Mouse (Mus musculus) forelimb bud, embryonic 11.5 days (tissue): ENCODE data around the gene Frk.
A peak's percentile ranks its signal among the peaks of the same experiment; 100 is the strongest.
"Not testable (repeated sequence)": the region's sequence is repeated elsewhere in the genome, so short reads cannot be mapped to it uniquely, and the experiment has no call there.

Source experiments
- DNase-seq: peaks from one replicate; pipeline ENCODE4 v3.0.0-alpha.2; 2012; ENCODE audit warnings: low read depth, low spot score

Frk gene

DNA sequence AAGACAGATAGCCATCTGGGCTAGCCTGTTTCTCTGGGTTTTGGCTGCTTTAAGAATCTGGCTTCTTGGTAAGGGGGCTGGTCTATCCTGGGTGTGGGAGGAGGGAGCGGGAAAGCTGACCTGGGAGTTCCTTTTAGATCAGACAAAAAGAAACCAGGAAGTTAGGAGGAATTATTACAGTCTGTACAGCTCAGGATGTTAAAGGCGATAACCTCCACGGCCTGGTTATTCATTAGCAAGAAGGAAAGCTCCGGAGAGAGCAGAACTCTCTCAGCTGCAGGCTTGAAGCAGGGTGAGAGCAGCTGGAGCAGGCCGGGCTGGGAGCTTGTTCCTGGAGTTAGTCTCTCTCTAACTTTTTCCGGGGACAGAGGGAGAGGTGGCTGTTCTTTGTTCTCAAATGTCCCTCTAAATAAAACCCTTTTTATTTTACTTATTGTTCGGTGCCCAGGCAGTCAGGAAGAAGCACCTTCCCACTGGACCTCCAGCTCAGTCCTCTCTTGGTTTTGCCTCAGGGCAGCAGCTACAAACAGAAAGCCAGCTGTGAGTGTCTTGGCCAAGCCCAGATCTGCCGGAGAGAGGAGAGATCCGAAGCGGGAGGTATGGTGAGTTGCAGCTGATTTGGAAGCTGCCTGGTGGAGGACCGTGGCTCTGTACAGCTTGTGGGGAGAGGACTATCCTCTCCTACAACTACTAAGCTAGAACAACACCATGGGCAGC, at the start of gene Frk:
Gene Frk, plus strand, starts transcription at position 103 of the 717 bp plus-strand sequence.
- DNase-seq = peak; percentile 19

DNA sequence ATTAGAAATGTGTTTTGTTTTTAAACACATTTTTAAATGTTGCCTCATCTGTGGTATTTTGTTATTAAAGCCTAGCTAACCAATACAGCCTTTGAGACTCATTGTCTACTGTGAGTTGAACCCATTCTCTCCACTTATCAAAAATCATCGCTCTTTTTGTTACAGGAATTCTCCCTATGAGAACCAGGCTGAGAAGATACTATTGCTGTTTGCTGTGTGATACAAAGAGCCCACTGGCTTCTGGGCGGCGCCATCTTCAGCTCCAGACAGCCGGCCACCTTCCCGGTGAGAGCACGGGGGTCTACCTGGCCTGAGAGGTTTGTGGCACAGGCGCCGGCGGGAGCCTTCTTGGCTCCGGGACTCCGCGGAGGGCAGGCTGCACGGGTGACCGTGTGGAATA, 49.0 kb upstream of the Frk start:
- DNase-seq = not testable (repeated sequence)

DNA sequence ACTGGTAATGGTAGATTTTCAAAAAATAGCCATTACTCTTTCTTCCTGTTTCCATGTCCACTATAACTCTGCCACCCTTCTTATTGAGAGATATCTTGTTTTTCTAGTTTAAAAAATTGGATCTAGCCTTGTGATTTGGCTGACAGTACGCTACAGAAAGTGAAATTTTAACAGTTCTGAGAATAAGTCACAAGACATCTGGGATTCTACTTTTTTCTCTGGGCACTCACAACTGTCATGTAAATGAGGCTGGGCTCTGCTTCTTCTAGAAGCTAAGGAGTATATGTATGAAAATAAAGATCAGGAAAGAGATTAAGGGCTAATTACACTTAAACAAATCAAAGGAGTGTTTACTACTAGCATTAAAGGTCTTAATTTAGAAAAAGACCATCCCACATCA, 33.7 kb upstream of the Frk start:
- no peak for DNase-seq

DNA sequence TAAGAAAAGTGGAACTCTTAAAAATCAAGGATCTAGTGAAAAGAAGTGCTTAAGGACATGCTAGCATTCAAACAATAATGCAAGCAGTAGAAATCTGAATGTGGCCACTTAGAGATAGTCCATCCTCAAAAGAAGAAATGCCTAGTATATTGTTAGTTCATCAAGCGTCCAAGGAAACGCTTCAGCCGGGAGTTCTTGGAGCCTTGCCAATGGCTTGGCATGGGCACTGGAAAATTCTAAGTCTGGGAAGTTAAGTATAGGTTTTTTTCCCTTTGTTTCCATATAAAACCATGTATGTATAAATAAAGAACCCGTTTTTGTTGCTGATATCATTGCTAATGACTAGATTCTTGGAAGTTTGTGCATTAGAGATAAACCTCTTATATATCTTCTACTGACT, 21.7 kb upstream of the Frk start:
- DNase-seq = no peak

DNA sequence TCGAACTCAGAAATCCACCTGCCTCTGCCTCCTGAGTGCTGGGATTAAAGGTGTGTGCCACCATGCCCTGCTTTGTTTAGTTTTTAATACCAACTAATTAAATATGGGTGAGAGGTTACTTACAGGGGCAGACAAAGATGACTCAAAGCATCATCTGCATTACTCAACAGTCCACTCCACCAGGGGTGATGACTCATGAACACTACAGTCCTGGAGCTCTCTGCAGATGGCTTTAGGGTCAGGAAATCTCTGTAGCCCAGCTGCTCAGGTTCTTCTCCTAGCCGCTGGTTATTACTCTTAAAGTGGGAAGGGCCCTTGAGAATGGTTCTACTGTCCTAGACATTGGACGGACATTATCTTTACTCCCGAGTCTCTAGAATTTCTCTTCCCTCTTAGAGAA, 18.9 kb upstream of the Frk start:
- no peak for DNase-seq

DNA sequence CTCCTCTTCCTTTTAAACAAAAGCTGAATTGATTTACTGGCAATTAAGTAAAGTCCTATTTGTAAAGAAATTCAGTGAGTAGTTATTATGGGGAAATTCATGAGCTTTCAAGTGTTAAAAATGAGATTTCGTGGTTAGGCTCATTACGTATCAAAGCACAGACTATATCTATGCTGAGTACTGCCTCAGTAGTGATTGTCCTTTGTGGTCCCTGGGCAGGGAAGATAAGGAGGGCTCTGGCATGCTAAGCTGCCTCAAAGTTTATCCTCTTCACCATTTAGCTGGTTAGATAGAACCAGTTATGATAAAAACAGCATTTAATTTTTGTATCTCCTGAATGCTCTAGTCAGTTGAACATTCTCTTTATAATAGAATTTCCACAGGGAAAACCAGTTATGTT, 14.2 kb upstream of the Frk start:
- no peak for DNase-seq

DNA sequence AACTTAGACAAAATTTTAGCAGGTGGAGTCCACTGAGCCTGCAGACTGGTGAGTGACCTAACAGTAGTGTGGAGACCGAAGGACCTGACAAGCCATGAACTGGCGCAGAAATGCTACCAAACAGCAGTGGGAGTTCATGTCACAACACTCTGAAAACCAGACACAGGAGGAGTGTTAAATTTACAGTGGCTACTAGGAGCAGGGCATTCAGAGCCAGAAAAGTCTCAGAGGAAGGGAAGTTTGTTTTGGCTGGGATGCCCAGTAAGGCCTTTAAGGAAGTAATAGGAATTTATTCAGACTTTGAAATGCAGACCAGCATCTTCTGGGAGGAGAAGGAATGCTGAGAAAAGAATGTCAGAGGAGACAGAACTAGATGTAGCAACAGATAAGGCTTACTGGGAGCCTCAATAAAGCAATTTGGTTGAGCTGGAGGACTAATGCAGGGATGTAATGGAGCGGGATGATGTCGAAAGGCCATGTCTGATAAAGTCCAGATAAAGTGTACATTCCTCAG, 3.2 kb upstream of the Frk start:
- DNase-seq = no peak

DNA sequence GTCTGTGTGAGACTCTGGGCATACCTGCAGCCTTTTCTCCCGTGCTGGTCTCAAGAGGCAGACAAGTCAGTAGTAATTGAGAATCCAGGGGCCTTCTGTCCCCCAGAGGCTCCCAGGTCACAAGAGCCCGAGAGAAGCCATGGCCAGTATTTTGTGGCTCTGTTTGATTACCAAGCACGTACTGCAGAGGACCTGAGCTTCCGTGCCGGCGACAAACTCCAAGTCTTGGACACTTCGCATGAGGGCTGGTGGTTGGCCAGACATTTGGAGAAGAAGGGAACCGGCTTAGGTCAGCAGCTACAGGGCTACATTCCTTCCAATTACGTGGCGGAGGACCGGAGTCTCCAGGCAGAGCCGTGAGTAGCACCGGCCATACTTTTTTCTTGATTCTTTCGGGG, 814 bp downstream of the Frk start:
- DNase-seq = no peak

DNA sequence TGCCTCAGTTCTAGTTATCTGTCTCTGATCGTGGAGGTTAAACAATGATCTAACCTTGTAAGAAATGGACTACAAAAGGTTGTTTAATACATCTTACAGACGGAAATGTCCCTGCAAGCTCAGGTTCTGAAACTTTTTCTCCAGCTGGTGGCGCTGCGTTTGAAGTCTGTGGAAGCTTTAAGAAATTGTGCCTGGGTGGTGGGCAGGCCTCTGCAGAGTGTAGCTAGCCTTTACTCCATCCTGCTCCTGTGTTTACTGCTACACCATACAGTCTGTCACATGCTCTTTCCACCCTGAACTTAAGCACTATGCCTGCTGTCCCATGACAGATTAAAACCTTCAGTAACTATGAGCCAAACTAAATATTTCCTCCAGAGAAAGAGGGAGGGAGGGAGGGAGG, 1.9 kb downstream of the Frk start:
- no peak for DNase-seq

DNA sequence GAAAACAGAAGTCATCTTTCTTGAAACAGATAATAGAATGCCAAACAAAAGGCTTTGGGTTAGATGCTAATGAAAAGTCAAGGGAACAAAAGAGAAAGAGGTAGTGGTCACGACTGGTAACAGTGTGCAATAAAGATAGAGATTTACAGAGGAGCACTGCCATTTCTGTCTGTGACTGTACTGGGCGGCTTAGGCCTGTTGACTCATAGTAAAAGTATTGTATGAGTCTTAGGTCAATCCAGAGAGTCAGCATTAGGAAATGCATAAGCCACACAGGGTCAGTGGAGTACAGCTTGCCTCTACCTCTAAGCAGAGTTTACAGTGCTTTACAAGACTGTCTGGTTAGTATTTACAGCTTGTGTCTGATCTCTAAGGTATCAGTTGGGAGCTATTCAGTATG, 24.6 kb downstream of the Frk start:
- DNase-seq = no peak

DNA sequence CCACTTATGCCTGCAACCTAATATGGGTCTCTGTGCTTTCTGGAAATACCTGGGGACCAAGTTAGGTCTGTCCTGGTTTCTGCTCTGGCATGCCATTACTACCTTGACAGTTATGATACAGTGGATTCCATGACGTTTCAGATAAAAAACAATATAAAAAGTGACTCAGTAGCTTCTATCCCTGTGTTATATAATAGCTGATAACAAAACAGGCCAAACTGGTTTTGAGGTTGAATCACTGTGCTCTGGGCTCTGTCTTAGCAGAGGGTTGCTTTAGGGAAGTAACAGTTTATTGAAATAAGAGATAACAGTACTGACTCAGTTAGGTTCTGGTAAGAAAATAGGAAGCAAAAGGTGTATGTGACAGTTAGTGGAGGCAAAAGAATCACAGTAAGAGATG, 25.4 kb downstream of the Frk start:
- no peak for DNase-seq

DNA sequence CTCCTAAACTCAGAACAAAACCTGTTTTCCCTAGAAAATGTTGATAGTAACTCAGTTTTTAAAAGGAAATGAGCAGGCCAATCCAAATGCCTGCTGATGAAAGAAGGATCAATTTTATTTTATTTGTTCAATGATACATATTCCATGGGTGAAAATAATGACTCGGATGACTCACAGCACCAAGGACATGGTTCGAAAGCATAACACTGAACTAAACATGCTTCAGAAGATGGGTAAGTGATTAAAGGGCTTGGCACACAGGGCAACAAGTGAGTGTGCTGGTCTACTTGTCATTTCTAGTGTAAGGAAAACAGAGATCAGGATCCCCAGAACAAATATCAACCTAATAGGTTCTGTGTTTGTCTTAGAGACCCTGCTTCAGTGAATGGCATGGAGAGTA, 26.1 kb downstream of the Frk start:
- no peak for DNase-seq

DNA sequence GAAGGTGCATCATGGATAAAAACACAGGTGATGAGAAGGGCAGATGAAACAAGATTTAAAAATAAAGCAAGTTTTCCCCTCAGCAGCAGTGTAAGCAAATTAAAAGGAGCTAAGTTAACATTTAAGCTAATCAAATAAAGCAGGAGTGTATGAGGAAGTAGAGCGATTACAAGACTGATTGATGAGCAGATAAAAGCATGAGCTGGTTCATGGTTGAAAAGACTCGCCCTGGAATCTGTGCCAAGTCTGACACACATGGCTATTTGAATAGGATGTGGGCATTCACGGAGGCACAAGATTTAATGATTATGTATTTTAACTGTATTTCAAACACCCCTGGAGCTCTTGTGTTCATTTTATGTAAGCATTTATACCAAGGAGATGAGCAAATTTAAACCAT, 28.0 kb downstream of the Frk start:
- DNase-seq = no peak

DNA sequence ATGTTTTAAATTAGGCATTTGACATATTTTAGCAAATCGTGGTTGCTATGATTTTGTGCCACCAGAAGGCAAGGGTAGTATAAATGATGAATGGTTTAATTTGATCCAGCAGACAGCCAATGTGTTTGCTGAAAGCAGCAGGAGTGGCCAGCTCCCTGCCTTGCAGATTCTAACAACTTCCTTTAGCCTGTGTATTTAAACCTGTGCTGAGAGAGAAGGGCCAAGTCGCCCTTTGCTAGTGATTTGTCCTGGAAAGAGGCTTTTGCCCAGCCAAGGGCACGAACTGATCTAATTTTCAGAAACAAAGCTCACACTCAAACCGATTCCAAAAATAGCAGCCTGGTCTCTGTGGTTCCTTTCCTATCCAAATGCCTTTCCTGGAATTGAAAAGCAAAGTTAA, 29.4 kb downstream of the Frk start:
- DNase-seq = peak; percentile 70

DNA sequence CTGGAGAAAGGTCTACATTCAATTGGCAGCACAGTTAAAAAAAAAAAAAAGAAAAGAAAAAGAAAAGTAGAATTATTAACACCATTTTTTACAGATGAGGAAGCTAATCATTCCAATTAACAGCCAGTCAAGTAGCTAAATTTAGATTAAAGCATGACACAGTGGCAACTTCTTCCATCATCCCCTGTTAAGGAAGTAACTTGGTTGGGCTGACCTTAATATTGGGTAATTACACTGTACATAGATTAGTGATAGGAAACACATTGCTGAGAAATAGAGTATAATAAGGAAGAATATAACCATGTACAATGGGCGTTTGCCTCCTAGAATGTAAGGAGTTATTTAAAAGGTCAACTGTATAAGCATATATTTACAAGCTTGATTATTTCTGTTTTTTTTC, 42.4 kb downstream of the Frk start:
- no peak for DNase-seq

DNA sequence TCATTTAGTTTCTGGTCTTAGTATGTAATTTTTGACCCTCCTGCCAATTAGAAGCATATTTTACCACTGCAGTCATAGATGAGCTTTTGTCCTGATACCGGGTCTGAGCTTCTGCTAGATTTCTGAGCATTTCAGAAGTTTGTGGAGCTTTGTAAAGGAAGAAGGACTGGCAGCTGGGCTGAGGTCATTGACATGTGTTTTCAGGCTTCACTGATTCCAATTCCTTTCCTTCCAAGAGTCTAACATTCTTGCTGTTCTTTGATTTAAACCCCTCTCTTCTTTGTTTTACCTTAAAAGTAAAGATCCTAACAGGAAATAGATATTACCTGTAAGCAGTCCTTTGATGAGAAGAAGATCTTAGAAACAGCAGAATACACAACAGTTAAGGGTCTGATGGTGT, 48.6 kb downstream of the Frk start:
- DNase-seq = no peak

DNA sequence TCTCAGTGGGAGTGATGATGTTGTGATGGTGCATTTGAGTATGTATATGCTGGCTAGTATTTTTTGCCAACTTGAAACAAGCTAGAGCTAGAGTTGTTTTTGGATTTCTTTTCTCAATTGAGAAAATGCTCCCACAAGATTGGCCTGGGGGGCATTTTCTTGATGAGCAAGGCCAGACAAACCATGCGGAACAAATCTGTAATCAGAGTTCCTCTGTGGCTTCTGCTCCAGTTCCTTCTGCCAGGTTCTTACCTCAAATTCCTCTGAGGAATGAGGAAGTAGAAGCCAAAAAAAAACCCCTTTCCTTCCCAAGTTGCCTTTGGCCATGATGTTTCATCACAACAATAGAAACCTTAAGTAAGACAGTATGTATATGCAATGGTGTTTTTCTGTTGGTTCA, 49.3 kb downstream of the Frk start:
- DNase-seq = no peak

DNA sequence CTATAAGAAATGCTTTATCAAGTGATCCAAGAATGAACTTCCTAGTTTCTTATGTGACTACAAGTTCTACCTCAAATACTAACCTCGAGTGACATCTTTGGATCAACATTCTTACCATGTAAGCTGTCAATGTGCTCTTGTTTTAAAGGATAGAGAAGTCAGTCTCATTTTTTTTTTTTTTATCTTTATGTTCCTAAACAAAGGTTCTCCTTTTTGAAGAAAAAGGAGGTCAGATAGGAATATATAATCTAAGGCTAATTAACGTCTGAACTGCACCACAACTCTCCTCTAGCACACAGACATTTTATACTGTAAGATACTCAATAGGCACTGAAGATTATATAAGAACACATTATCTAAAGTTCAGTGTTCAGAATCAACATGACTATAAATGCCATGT, 57.5 kb downstream of the Frk start:
- no peak for DNase-seq

DNA sequence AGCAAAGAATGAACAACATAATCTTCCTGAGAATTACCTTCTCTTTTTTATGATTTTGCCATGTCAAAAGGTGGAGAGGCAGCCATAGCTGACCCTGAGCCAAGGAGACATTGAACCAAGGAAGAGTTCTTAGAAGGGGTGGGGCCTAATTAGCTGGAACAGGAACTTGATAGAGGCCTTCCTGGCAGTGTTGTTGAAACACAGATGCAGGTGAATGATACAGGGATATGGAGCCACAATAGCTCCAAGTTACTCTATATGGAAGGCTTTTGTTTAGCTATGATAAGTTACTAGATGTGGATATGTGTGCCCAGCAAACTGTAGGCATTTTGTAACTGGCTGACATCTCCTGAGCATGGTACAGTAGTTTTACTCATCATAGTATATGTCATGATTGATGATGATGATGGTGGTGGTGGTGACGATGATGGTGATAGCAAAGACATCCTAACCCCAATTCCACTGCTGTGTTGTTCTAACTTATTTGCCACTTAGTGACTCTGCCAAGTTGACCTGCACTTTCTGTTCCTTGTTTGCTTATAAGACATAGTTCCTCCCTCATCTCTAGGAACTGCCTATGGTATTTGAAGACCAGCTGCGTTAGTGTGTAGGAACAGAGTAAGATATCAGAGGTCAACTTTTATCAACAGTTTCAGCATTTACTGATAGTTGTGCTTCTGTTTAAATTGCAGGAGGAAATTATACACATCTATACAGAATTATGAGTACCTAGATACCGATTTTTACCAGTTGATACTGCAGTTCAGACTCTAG, 58.7 kb downstream of the Frk start:
- no peak for DNase-seq

DNA sequence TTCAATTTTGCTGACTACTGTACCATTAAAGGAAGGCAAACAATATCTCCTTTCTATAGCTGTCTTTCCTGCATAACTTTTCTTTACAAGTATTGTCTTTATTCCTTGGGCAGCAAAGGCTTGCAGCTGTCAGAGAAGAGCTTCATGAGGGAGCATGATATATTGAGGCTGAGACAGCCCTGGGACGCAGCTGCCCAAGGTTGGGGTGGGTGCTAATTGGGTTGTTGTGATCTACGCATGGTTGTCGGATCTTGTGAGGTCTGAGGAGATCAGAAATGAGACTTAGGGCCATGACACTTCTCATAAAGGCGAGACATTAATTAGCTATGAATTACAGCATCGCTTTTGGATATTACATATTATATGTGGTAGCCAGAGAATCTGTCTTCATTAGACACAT, 67.4 kb downstream of the Frk start:
- DNase-seq = no peak

DNA sequence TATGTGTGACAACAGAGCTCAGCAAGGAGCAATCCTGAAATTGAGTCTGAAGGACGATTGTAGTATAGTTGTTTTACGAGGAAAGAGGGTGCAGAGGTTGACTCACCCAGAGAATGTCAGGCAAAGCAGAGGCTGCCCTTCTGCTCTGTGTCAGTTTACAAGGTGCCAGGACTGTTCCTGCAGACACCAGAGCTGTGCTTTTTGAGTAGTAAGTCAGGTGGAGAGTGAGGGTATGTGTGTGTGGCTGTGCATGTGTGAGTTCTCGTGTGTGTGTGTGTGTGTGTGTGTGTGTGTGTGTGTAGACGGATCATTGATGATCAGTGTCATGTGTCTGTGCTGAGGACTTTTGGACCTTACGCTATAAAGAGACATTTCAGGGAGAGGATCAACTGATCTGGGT, 68.4 kb downstream of the Frk start:
- no peak for DNase-seq

DNA sequence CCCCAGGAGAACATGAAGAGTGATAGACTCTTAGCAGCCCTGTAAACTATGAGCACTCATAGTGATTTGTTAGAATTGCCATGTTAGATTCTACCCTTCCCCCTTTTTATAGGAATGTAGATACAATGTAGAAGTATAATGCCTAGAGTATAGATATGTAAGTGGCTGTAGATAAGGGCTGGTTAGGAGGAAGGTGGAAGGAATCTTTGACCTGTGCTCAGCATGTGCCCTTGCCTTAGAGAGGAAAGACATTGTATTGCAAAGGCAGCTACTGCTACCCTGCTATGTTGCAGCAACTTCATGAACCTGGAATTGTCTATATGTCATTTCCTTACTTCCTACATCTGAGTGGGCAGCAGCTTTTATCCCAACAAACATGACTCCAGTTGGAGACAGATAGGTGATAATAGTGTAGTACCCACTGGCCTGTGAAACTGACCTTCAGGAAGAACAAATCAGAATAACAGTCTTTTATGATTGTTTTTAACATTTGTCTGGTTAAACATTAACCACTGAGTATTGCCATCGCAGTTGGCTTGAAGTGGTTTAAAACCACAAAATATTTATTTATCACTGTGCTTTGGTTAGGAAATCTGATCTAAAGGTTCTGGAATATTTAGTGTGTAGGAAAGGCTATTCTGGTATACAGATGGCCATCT, 80.4 kb downstream of the Frk start:
- DNase-seq = no peak

DNA sequence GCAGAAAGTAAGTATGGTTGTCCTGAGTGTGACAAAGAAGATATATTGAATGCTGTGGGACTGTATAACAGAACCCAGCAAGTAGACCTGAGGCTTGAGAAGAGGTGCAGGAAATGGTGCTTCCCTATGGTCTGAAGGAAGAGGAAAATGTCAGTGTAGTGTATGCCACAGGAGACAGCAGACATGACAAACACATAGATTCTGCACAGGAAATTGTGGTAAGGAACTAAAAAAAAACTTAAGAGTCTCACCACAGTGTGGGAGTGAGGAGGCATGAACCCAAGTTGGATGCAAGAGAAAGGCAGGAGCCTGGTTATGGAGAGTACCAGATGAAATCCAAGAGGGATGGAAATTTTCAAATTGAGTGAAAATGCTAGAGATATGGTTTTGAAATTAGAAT, 132.3 kb downstream of the Frk start:
- no peak for DNase-seq
